Mouse (Mus musculus): ENCODE measurements at regions not wholly inside any gene's neighbourhood (a gene's known extent, or its start where the extent isn't known, plus 50 kb on each side); places are given as distances from the start of the nearest gene placed in this dataset.

DNA sequence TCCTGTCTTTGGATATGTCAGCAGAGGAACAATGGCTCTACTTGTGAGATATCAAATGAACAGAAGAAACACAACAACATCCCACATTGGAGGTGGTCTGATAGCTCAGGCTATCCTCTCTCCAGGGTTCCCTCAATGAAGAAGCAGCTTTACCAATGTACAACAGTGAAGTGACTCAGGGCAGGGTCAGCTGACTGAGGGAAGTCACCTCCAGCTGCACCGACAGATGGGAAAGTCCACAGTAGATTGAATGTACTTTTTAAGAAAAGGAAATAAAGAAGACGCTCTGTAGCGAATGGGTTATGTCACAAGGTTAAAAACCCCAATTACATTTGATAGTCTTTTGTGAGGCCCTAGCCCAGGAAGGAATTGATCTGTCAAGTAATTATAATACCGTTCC is 62.6 kb upstream of the Tnfaip3 start:
- no peak for DNase-seq (ENCODE audit: low read depth, low spot score)

DNA sequence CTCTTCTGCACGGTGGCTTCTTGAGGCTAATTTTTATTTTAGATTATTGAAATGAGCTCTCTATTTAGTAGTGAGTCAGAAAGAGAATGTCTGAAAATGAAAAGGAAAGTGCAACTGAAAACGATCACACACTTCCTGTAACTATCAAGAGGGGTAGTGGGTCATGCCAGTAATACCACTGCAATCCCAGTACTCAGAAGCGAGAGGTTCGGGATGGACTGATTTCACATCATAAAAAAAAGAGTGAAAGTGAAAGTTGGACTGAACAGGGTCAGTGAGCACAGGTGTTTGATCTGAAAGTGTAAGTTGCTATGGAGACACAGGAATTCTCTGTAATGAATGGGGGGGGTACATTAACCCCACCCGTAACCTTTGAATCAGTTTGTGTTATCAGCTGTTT is 52.9 kb upstream of the Tnfaip3 start:
- DNase-seq (ENCODE audit: low read depth, low spot score): no peak

DNA sequence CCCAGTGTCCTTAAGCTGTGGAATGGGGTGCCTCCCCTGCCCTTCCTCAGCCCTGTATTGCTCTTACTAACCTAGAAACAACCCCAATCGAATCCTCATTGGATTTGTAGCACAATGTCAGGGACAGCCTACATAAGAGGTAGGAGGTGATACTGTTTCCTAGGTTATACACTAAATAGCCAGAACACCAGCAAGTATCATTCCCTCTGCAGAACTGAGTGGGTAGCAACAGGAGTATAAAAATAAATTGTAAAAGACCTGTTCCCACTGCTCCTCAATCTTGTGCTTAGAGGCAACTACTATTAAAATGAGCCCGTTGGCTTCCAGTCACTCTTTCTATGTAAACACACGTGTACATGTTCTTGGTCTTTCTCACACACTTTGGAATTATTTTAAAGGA is 52.2 kb upstream of the Tnfaip3 start:
- no peak for DNase-seq (ENCODE audit: low read depth, low spot score)

- no peak for DNase-seq (ENCODE audit: low read depth, low spot score)
These were observed 51.4 kb upstream of the Tnfaip3 start for GRCm38 (mm10) chr10:19066821-19067350.
